Mouse (Mus musculus): Measurements from ENCODE around the gene Eml4. TPM values are rescaled to one million over a fixed set of nuclear protein-coding genes. Genes with fewer than 3 reads are reported as not detected.
A peak's percentile ranks its signal among the peaks of the same experiment; 100 is the strongest.

Eml4 gene
- total and polyA plus RNA-seq, 3 experiments = 3.7 to 30.2 (median 26.4) TPM

GRCm38 (mm10) chr17:83522590-83523379, 172.1 kb downstream of the Eml4 start:
- Histone ChIP-seq H3K4me3 (ENCODE audit: low read depth, low read length) (no peak overlapping the region), H3K27me3 (ENCODE audit: insufficient read depth, low read length) (0 out of 2 replicates have a peak, but pooled peaks cover 5% of the 10 kb centered on the region), H3K4me1 (ENCODE audit: insufficient read depth, low read depth, low read length) (peaks cover 48% of the 10 kb centered on the region), H3K9me3 (replicated peaks) (no peaks in the 10 kb centered on the region), H3K36me3 (replicated peaks) (no peaks in the 10 kb centered on the region)
- ATAC-seq (ENCODE audit: extremely low read depth, insufficient number of reproducible peaks, low FRiP score, poor library complexity, severe bottlenecking) (no peak), DNase-seq (ENCODE audit: low spot score) (no peak)
- TF ChIP-seq TAL1 (conservative IDR thresholded peaks at IDR 0.05; ENCODE audit: low read depth, low read length) = 0 out of 2 replicates have a peak, but pooled peaks have one; percentile 19
- TF ChIP-seq CTCF (IDR thresholded peaks at IDR 0.05; ENCODE audit: low read depth, low read length) = no peak
- TF ChIP-seq GATA2 (IDR thresholded peaks at IDR 0.05; ENCODE audit: borderline replicate concordance, low read depth, low read length) = no peak
- TF ChIP-seq GATA1 (IDR thresholded peaks at IDR 0.05; ENCODE audit: borderline replicate concordance, low read length) = no peak
- TF ChIP-seq POLR2AphosphoS5 (IDR thresholded peaks at IDR 0.05; ENCODE audit: insufficient replicate concordance, low read depth, low read length) = no peak

GRCm38 (mm10) chr17:83524753-83525152, 174.0 kb downstream of the Eml4 start:
- Histone ChIP-seq H3K4me3 (ENCODE audit: low read depth, low read length) (no peak overlapping the region), H3K9me3 (replicated peaks) (no peaks in the 10 kb centered on the region), H3K27me3 (ENCODE audit: insufficient read depth, low read length) (0 out of 2 replicates have a peak, but pooled peaks cover 5% of the 10 kb centered on the region), H3K36me3 (replicated peaks) (no peaks in the 10 kb centered on the region), H3K4me1 (ENCODE audit: insufficient read depth, low read depth, low read length) (peaks cover 58% of the 10 kb centered on the region)
- DNase-seq (ENCODE audit: low spot score) = no peak
- no peak for ATAC-seq (ENCODE audit: extremely low read depth, insufficient number of reproducible peaks, low FRiP score, poor library complexity, severe bottlenecking)
- no peak for TF ChIP-seq TAL1 (conservative IDR thresholded peaks at IDR 0.05; ENCODE audit: low read depth, low read length)
- TF ChIP-seq CTCF (IDR thresholded peaks at IDR 0.05; ENCODE audit: low read depth, low read length) = no peak
- no peak for TF ChIP-seq GATA1 (IDR thresholded peaks at IDR 0.05; ENCODE audit: borderline replicate concordance, low read length)
- TF ChIP-seq POLR2AphosphoS5 (IDR thresholded peaks at IDR 0.05; ENCODE audit: insufficient replicate concordance, low read depth, low read length) = no peak
- TF ChIP-seq GATA2 (IDR thresholded peaks at IDR 0.05; ENCODE audit: borderline replicate concordance, low read depth, low read length) = no peak

- DNase-seq (ENCODE audit: low spot score) = peak; percentile 52
- Histone ChIP-seq H3K4me3 (ENCODE audit: low read depth, low read length) (peak overlapping the region; percentile 30; the same call in 1 of the 2 replicates), H3K4me1 (ENCODE audit: insufficient read depth, low read depth, low read length) (peaks cover 58% of the 10 kb centered on the region), H3K27me3 (ENCODE audit: insufficient read depth, low read length) (peaks cover 8% of the 10 kb centered on the region), H3K36me3 (replicated peaks) (no peaks in the 10 kb centered on the region), H3K9me3 (replicated peaks) (no peaks in the 10 kb centered on the region)
- no peak for TF ChIP-seq POLR2AphosphoS5 (IDR thresholded peaks at IDR 0.05; ENCODE audit: insufficient replicate concordance, low read depth, low read length)
- TF ChIP-seq GATA1 (IDR thresholded peaks at IDR 0.05; ENCODE audit: borderline replicate concordance, low read length) = no peak
- no peak; the same call in 1 of the 2 replicates for ATAC-seq (ENCODE audit: extremely low read depth, insufficient number of reproducible peaks, low FRiP score, poor library complexity, severe bottlenecking)
Measured at GRCm38 (mm10) chr17:83525596-83525995, 174.9 kb downstream of the Eml4 start.

GRCm38 (mm10) chr17:83526091-83526561, 175.4 kb downstream of the Eml4 start:
- DNase-seq (ENCODE audit: low spot score) = no peak
- Histone ChIP-seq H3K4me1 (ENCODE audit: insufficient read depth, low read depth, low read length) (peaks cover 58% of the 10 kb centered on the region), H3K4me3 (ENCODE audit: low read depth, low read length) (peak overlapping the region; percentile 8; the same call in 1 of the 2 replicates), H3K27me3 (ENCODE audit: insufficient read depth, low read length) (peaks cover 8% of the 10 kb centered on the region), H3K9me3 (replicated peaks) (no peaks in the 10 kb centered on the region), H3K36me3 (replicated peaks) (no peaks in the 10 kb centered on the region)
- ATAC-seq (ENCODE audit: extremely low read depth, insufficient number of reproducible peaks, low FRiP score, poor library complexity, severe bottlenecking) = no peak
- TF ChIP-seq GATA1 (IDR thresholded peaks at IDR 0.05; ENCODE audit: borderline replicate concordance, low read length) = no peak
- TF ChIP-seq POLR2AphosphoS5 (IDR thresholded peaks at IDR 0.05; ENCODE audit: insufficient replicate concordance, low read depth, low read length) = no peak
- no peak for TF ChIP-seq GATA2 (IDR thresholded peaks at IDR 0.05; ENCODE audit: borderline replicate concordance, low read depth, low read length)
- no peak for TF ChIP-seq CTCF (IDR thresholded peaks at IDR 0.05; ENCODE audit: low read depth, low read length)
- TF ChIP-seq TAL1 (conservative IDR thresholded peaks at IDR 0.05; ENCODE audit: low read depth, low read length) = no peak

GRCm38 (mm10) chr17:83526624-83527532, 176.1 kb downstream of the Eml4 start:
- H3K9me3 ChIP-seq (replicated peaks) = no peaks in the 10 kb centered on the region
- ATAC-seq (ENCODE audit: extremely low read depth, insufficient number of reproducible peaks, low FRiP score, poor library complexity, severe bottlenecking) (peak; percentile 87), DNase-seq (ENCODE audit: low spot score) (peak; percentile 76)
- TF ChIP-seq GATA2 (IDR thresholded peaks at IDR 0.05; ENCODE audit: borderline replicate concordance, low read depth, low read length) = no peak
- no peak for TF ChIP-seq POLR2AphosphoS5 (IDR thresholded peaks at IDR 0.05; ENCODE audit: insufficient replicate concordance, low read depth, low read length)
- no peak for TF ChIP-seq GATA1 (IDR thresholded peaks at IDR 0.05; ENCODE audit: borderline replicate concordance, low read length)
- no peak for TF ChIP-seq TAL1 (conservative IDR thresholded peaks at IDR 0.05; ENCODE audit: low read depth, low read length)
- no peak for TF ChIP-seq CTCF (IDR thresholded peaks at IDR 0.05; ENCODE audit: low read depth, low read length)
- no peaks in the 10 kb centered on the region for H3K36me3 ChIP-seq (replicated peaks)
- peaks cover 6% of the 10 kb centered on the region for H3K27me3 ChIP-seq (ENCODE audit: insufficient read depth, low read length)
- peaks cover 58% of the 10 kb centered on the region for H3K4me1 ChIP-seq (ENCODE audit: insufficient read depth, low read depth, low read length)
- H3K4me3 ChIP-seq (ENCODE audit: low read depth, low read length) = peak overlapping the region; percentile 57; the same call in 1 of the 2 replicates

All from G1E (cell line).